Mouse (Mus musculus) layer of hippocampus, postnatal 36 days (tissue): ENCODE measurements around the gene Ubap1l. TPM values are rescaled to one million over a fixed set of nuclear protein-coding genes. Genes with fewer than 3 reads are reported as not detected.
A peak's percentile ranks its signal among the peaks of the same experiment; 100 is the strongest.

Experiments used
- DNase-seq, 2 experiments: peaks; one replicate each; pipeline ENCODE4 v3.0.0; 2022
- total RNA-seq, 2 experiments: library from RNA; stranded (reverse); gene quantifications; 2 replicates each; pipeline ENCODE4 v1.2.3; 2021

Gene Ubap1l
- total RNA-seq, 2 experiments from 2014 or later, result 3.5 to 4.9 TPM

DNA sequence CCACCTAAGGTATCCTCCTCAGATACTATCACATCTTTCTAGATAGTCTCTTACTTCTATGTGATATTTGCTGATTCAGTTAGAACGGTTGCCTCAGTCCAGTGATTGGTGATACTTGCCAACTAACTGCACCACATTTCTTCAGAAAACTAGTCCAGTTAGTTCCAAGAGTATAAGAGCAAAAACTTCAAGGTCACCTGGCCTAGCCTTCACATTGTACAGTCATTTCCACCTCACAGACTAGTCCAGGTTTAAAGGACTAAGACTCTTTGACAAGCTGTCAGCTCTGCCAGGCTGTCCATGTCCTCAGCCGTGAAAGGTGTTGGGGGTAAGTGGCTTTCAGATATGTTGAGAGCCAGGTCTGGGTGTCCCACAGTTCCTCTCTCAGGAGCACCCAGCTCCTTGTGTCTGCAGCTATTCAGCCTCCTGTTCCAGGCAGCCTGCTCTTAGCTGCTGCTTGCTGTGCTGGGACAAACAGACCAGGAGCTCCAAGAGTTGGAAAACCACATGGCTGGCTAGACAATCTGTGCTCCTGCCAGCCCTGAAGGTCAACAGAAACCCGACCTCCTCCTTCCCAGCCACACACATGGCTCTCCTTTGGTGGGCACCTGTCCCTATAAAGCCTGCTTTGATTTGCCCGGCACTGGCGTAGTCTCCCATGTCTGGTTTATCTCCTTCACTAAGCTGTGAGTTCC is 13.8 kb downstream of the Ubap1l start:
- no peak for DNase-seq

GRCm38 (mm10) chr9:65375163-65375934 is 14.5 kb downstream of the Ubap1l start:
- DNase-seq, result peak; percentile 54 to 70

DNA sequence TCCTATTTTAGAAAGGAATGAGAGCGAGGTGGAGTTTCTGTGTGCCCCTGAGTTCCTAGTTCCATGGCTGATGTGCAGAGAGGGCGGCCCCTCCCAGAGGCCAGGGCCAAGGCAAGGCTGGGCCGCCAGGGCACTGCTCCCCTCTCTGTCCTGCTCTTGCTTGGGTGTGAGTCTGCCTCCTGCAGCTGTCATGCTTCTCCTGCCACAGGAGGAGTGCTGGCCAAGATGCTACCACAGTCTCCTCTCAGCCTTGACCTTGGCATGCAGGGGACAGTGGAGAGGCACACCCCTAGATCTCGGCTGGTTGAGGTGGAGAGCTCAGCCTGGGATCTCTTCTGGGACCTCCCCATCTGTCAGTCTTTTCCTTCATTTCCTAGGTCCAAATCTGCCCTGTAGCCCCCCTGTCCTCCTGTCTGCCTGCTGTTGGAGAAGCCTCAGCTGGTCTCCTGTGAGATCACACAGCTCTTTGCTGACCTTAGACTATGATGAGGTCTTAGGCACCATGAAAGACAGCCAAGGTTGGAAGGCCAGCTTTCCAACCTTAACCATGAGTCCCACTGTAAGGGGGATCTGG is 20.3 kb downstream of the Ubap1l start:
- no peak for DNase-seq

DNA sequence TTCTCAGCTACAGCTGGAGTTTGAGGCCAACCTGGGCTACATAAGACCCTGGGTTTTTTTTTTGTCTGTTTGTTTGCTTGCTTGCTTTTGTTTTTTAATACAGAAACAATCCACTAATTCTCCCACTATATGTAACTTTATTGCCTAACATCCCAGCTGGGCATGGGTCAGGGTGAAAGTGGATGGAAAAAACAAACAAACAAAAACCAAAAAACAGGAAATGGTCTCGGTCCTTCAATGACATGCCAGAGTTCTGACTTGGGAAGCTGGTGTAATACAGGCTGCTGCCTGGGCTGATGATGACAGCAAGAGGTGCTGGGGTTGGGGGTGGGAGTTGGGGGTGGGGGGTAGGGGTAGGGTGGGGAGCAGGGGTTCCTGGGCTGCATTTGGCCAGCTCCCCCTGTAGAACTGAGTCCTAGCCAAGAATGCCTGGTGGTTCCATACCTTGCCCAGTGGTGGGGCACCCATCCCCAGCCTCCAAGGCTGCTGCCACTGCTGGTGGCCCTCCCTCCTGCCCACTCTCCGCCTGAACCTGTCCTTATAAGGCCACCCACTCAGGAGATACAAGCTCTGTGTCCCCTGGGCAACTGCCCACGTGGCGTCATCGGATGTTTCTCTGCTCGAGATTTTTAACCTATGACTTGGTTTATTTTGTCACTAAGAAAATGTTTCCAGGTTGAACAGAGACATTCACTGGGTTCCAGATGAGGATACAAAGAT is 21.4 kb downstream of the Ubap1l start:
- DNase-seq, result no peak

GRCm38 (mm10) chr9:65382751-65383097 is 21.9 kb downstream of the Ubap1l start:
- no peak for DNase-seq

DNA sequence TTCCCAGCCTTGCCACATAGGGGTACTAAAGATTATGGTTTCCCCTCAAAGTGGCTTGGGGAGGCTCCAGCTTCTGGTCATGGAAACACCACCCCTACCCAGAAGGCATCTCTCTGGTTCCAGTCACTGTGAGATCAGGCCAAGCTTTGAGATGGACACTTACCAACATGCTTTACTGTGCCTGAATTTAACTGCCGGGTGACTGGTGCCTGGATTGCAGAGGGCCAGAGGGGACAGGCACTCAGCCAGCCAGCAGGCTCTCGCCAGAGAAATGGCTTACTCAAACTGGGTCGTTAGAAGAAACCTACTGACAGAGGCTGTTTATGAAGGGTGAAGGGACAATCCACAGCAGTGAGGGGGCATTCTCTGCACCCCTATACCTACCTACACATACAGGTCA is 23.4 kb downstream of the Ubap1l start:
- DNase-seq, result no peak

DNA sequence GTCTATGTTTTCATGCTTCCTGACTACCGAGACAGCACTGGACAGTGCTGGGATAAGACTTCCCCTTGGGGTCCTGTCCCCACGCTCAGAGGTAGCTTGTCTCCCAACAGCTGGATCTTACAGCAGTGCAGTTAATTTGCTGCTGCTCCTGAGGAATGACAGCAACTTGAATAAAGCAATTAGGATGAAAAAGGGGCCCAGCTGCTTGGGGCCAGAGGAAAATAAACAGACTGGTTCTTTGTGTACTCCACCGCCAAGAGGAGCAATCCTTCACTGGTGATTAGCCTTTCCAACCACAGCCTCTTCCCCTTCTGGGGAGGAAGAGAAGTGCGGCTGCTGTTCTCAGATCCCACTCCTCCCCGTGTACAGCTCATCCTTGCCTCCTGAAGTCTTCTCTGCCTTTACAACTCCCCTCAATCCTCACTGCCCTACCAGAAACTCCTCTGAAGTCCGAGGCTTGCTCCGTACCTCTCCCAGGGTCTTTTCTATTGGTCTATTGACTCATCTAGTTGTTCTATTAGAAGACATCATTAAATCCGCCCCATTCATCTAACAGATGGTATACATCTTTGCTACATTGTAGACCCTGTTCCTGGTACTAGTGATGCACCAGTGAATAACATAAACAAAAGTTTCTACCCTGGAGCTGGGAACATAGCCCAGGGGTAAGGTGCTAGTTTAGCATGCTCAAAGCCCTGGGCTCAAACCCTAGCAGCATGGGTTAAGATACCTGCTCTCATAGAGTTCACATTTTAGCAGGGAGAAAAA is 25.7 kb downstream of the Ubap1l start:
- no peak for DNase-seq

- DNase-seq, result no peak
Observed at GRCm38 (mm10) chr9:65390752-65391612, 30.1 kb downstream of the Ubap1l start.

- no peak for DNase-seq
Observed at GRCm38 (mm10) chr9:65391613-65391964, 30.7 kb downstream of the Ubap1l start, which contains the start of gene Kbtbd13. Gene Kbtbd13, minus strand, starts transcription at chr9:65391652.

GRCm38 (mm10) chr9:65392638-65393364 is 32.0 kb downstream of the Ubap1l start:
- peak; percentile 45 to 50 for DNase-seq

DNA sequence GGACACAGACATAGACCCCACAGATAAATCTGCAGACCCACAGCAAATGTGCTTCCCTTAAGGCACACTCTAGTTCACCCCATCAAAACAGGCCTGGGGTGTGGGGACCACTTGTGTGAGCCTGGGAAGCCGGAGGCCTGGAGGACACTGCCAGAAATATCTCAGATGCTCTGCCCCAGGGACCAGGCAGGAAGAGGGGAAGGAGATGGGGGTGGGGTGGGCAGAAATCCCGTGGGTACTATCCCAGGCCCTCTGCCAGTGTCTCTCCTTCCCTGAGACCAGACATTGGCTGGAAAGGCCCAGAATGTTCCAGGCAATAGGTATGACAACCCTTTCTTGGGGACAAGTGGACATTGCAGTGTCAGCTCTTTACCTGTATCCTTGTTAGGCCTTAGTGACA is 32.8 kb downstream of the Ubap1l start:
- DNase-seq, result no peak

- DNase-seq, result no peak
Observed at GRCm38 (mm10) chr9:65394360-65394759, 33.5 kb downstream of the Ubap1l start.

GRCm38 (mm10) chr9:65398279-65398678 is 37.4 kb downstream of the Ubap1l start, which contains the start of gene Rasl12:
Gene Rasl12, plus strand, starts transcription at chr9:65398506.
- DNase-seq, result peak; percentile 38 to 52

DNA sequence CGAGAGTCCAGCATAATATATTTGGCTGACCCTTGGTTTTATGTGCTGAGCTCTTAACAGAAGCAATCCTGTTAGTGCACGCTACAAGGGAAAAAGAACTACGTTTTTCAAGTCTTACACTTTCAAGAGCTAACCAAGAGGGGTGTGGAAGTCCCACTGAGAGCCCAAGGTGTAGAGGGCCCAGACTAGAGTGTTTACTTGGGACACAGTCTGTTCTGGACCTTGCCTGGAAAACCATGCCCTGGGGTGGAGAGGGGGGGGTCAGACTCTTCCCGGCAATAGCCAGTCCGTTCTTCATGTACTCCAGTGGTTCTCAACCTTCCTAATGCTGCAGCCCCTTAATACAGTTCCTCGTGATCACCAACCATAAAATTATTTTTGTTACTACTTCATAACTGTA is 39.1 kb downstream of the Ubap1l start:
- DNase-seq, result no peak

DNA sequence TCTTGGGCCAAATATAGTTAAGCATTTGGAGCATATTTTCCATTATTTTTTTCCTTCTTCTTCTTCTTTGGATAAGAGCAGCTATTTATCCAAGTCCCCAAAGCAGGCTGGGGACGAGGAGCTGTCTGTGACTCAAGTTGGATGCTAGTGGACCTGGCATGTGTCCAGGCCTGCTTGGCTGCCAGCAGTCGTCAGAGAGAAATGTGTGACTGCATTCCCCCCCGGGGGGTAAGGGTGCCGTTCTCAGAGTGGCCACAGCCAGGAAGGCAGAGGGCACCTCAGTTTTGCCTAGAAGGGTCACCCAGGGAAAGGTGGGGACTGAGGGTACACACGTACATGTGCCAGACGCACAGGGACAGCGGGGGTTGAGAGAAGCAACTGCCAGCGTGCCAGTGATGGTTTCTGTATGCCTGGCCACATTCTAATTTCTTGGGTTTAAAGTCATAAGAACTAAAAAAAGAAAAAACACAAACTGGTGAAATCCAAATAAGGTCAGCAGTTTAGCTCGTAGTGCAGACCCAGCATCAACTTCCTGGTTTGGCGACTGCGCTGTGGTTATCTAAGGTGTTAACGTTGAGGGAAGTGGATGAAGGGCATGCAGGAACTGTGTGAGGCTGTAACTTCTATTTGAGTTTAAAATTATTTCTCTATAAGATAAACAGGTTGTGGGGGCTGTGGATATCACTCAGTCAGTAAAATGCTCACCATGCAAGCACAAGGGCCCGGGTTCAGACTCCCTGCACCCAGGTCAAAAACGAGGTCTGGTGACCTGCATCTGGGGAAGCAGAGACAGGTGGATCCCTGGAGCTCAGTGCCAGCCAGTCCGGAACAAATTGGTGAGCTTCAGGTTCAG is 43.7 kb downstream of the Ubap1l start:
- peak; percentile 62 to 73 for DNase-seq

DNA sequence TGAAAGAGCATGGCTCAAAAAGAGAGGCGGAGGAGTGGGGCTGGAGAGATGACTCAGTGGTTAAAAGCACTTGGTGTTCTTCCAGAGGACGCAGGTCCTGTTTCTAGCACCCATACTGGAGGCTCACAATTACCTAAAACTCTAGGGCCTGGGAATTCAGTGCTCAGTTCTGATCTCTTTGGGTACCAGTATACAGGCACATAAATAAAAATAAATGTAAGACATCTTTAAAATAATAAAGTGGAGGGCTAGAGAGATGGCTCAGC is 44.3 kb downstream of the Ubap1l start:
- DNase-seq, result no peak

DNA sequence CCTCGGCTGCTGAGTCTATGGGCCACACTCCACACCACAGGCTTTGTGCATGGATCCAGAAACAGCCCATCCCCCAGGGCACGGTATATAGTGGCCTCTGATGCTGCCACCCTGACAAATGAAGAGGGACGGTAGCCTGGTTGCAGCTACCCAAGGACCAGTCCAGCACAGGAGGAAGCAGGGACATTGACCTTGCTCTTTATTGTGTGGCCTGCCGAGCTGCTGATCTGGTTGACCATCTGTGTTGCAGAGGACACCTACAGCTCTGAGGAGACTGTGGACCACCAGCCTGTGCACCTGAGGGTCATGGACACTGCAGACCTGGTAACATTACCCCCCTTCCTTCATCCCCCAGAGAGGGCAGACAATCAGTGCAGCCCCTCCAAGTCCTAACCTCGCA is 46.5 kb downstream of the Ubap1l start:
- DNase-seq, result no peak

GRCm38 (mm10) chr9:65407861-65408260 is 47.0 kb downstream of the Ubap1l start:
- DNase-seq, result no peak

GRCm38 (mm10) chr9:65408871-65409295 is 48.0 kb downstream of the Ubap1l start:
- no peak for DNase-seq

DNA sequence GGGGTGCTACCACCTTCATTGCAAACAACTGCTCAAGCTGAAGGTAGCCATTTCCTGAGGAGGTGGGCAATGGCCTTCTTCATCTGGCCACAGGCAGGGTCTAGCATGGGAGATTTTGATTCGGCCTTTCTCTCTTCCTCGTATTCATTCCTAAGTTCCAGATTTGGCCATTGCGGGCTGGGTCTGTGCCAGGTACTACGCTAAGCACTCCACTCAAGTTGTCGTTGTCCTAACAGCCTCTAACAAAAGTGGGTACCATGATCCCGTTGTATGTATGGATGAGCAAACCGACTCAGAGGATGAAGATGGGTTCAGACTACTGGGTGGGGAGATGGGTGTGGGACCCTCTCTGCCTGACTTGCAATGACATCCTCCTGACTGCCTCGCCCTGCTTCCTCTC is 49.5 kb downstream of the Ubap1l start:
- DNase-seq, result no peak
